Mouse (Mus musculus) urinary bladder, postnatal 4 days (tissue): Measurements from ENCODE around the gene 1700024B05Rik.
"Not testable (repeated sequence)": the region's sequence is repeated elsewhere in the genome, so short reads cannot be mapped to it uniquely, and the experiment has no call there.

ENCODE experiments used
- DNase-seq, 2 experiments: peaks; one replicate each; pipeline ENCODE4 v3.0.0; 2021 to 2022; ENCODE audit warnings: low spot score in 2 of 2

Gene 1700024B05Rik

GRCm38 (mm10) chr14:41943695-41944094, at the start of gene 1700024B05Rik:
1700024B05Rik (plus strand) TSS chr14:41943995.
- DNase-seq = not testable (repeated sequence)

- not testable (repeated sequence) for DNase-seq
Measured at GRCm38 (mm10) chr14:41907190-41907589, 36.6 kb upstream of the 1700024B05Rik start, which contains the start of gene Gm7980. Gm7980 (minus strand) TSS chr14:41907290.

- not testable (repeated sequence) for DNase-seq
Measured at GRCm38 (mm10) chr14:41924649-41925048, 19.1 kb upstream of the 1700024B05Rik start, which contains the start of gene 1700049E17Rik1. 1700049E17Rik1 (plus strand) TSS chr14:41924949.

- DNase-seq = peak in 1 of 2 experiments; percentile 57
Measured at GRCm38 (mm10) chr14:41964095-41964494, 20.3 kb downstream of the 1700024B05Rik start.

GRCm38 (mm10) chr14:41967827-41968226, 24.0 kb downstream of the 1700024B05Rik start, which contains the start of gene Gm6401:
Gm6401 (minus strand) TSS chr14:41967927.
- DNase-seq = not testable (repeated sequence)

- DNase-seq = peak in 1 of 2 experiments; percentile 56
Measured at GRCm38 (mm10) chr14:41968596-41968995, 24.8 kb downstream of the 1700024B05Rik start.

- DNase-seq = not testable (repeated sequence)
Measured at GRCm38 (mm10) chr14:41983225-41983624, 39.4 kb downstream of the 1700024B05Rik start, which contains the start of gene Gm3543. Gm3543 (minus strand) TSS chr14:41983325.
